Mouse (Mus musculus): ENCODE results near the gene Abcc3.

- TF ChIP-seq CTCF (IDR thresholded peaks at IDR 0.05; ENCODE audit: low read depth, low read length) (no peak), POLR2A (IDR thresholded peaks at IDR 0.05; ENCODE audit: borderline replicate concordance, low read depth, low read length) (no peak)
These were observed 32.4 kb upstream of the Abcc3 start for GRCm38 (mm10) chr11:94425215-94425614.
